Mouse (Mus musculus) heart, adult 11 months (tissue): ENCODE measurements around the gene Cpn1.
"Not testable (repeated sequence)": the region's sequence is repeated elsewhere in the genome, so short reads cannot be mapped to it uniquely, and the experiment has no call there.

ENCODE experiments used
- DNase-seq: peaks from one replicate; pipeline ENCODE4 v3.0.0; 2022

Gene Cpn1

GRCm38 (mm10) chr19:43980711-43981110, 5.6 kb downstream of the Cpn1 start:
- DNase-seq, result no peak

DNA sequence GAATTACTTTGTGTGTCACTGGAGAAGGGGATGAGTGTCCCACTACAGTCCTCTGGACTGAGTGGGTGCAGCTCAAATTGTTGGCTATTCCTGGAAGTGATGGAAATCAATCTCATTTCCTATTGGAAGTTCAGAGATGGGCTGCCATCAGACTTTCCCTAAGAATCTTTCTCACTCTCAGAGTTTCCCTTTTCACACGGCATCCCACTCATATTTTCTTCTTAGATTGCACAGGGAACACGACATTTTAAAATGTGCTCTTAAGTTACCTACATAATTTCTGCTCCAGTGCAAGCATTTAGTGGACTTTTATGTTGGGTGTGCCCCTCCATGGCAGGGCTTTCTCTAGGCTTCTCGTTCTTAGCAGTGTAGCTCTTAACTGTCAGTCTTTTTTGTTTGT, 8.6 kb downstream of the Cpn1 start:
- DNase-seq, result no peak

DNA sequence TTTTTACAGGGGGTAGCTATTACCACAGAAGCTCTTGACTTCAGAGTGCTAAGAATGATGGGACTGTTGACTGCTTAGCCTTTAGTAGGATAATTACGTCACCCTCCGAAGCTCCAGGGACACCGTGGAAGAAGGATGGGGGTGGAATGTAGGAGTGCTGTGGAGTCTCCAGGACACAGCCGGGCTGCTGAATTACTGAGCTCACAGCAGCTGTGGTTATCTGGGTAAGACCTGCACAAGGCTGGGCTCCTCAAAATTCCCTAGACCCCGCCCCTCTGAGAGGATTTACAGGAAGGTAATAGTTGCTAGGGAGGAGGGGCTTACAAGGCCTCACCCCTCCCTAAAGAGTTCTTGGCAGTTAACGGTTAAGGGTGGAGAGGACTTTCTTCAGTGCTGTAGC, 9.7 kb downstream of the Cpn1 start:
- DNase-seq, result peak; percentile 92

- DNase-seq, result no peak
Observed at GRCm38 (mm10) chr19:43974221-43974620, 12.1 kb downstream of the Cpn1 start.

- no peak for DNase-seq
Observed at GRCm38 (mm10) chr19:43973711-43974110, 12.6 kb downstream of the Cpn1 start.

- DNase-seq, result no peak
Observed at GRCm38 (mm10) chr19:43972129-43972528, 14.2 kb downstream of the Cpn1 start.

- DNase-seq, result no peak
Observed at GRCm38 (mm10) chr19:43968436-43969026, 17.8 kb downstream of the Cpn1 start.

- DNase-seq, result no peak
Observed at GRCm38 (mm10) chr19:43966481-43966880, 19.9 kb downstream of the Cpn1 start.

GRCm38 (mm10) chr19:43965496-43966085, 20.8 kb downstream of the Cpn1 start:
- no peak for DNase-seq

GRCm38 (mm10) chr19:43962795-43963194, 23.6 kb downstream of the Cpn1 start:
- no peak for DNase-seq

DNA sequence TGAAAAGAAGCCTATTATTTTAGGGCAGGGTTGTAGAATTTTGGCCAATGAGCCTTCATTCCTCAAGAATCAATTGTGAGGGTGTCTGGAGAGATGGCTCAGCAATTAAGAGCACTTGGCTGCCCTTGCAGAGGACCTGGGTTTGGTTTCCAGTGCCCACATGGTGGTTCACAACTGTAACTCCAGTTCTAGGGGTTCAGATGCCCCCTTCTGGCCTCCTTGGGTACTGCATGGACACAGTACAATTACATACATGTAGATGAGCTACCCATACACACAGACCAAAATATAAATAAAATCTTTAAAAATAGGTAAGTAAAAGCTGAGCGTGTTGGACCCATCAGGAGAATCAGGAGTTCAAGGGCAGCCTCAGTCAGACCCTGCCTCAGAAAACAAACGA, 25.2 kb downstream of the Cpn1 start:
- no peak for DNase-seq

- DNase-seq, result no peak
Observed at GRCm38 (mm10) chr19:43960014-43960413, 26.3 kb downstream of the Cpn1 start.

DNA sequence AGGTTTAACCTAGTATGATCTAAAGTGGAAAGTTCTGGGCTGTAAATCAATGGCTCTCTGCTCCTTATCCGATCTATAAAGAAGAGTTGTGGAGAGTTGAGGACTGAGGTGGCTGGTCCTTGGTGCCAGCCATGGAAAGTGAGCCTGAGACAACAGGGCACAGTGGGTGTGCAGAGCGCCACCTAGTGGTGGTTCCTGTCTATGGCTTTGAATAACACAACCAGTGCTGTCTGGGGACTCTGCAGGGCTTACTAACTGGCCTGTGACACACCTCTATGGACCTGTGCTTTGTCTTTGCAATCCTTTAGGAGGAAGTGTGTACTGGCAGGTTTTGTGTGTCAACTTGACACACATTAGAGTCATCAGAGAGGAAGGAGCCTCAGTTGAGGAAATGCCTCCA, 27.2 kb downstream of the Cpn1 start:
- peak; percentile 93 for DNase-seq

DNA sequence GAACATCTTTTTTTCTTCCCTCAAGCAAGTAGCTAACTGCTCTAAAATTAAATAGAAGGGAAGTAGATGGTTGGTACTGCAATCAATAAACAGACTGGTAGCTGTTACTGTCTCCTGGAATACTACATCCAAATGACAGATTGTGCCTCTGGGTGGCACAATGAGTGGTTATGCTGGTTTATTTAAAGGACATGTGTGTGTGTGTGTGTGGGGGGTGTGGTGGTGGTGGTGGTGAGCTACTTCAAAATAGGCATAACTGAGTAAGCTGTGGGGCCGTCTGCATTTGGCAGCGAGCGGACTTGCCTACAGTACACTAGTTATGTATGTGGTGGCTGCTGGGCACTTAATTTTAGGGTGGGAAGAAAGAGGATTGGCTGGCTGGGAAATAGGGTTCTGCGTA, 28.5 kb downstream of the Cpn1 start:
- DNase-seq, result no peak

GRCm38 (mm10) chr19:43957402-43957801, 29.0 kb downstream of the Cpn1 start:
- peak; percentile 96 for DNase-seq

DNA sequence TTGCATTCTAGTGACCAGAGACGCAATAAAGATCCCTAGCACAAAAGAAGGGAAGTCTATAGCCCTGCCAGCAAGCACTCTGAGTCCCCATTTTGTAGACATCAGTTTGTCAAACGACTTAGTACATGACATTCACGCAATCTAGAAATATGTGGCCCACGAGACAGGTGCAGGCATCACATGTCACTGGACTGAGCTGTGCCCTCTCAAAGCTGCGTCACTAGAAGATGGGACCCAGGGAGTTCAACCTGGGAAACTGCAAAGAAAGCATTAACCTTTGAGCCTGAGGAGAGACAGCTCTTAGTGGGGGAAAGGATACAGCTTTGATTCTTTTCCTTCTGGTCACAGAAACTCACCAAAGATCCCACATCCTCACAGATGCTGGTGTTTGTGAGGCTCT, 31.1 kb downstream of the Cpn1 start:
- DNase-seq, result no peak

DNA sequence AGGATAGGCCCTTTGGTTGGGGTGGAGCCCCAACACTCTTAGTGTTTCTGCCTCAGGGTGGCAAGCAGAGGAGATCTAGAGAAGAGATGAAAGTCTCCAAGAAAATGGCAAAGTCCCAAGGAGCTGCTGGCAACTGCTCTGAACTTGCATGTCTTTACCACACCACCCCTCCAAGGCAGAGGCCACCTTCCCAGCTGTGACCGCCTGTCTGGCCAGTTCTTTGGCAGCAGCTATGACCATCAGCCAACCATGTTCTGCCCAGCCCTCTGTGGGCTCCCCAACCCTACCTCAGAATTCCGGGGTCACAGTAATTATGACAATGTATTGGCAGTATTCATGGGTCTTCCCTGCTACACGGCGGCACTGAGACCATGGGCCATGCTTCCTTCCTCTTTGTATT, 31.5 kb downstream of the Cpn1 start:
- no peak for DNase-seq

DNA sequence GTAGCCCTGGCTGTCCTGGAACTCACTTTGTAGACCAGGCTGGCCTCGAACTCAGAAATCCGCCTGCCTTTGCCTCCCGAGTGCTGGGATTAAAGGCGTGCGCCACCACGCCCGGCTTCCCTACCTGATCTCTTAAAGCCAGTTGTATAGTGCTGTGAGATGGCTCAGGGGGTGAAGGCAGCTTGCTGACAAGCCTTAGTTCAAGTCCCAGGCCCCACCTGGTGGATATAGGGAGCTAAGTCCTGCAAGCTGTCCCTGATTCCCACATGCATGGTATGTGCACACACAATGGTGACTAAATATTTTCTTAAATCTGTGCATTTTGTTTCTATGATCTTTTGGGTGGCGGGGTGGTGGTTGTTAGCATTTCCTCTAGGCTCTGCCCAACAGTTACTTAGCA, 33.4 kb downstream of the Cpn1 start:
- not testable (repeated sequence) for DNase-seq

DNA sequence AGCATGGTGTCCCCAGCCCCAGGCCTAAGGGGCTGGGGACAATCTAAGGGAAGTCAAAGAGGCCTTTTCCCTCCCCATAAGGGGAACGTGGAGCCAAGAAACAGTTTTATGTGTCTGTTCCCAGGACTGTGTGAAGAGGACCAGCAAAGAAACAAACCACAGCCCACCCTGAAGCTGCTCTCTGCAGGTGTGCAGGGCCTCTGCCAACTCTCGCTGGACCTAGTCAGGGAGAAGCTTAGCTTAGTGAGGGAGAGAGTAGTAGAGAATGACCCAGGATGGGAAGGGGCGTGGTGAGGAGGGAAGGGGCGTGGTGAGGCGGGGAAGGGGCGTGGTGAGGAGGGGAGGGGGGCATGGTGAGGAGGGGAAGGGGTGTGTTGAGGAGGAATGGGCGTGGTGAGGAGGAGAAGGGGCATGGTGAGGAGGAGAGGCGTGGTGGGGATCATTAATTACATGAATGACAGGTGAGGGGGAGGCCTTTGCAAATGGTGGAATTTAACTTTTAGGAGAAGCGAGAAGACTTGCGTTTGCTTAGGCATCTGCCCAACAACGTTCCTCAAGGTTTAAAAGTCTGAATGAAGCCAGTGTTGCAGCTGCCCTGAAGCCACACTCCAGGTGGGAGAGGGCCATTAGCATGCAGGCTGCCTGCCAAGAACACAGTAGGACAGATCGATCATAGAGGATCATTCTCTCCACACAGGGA, 37.1 kb downstream of the Cpn1 start:
- no peak for DNase-seq

- no peak for DNase-seq
Observed at GRCm38 (mm10) chr19:43944566-43944965, 41.8 kb downstream of the Cpn1 start.

DNA sequence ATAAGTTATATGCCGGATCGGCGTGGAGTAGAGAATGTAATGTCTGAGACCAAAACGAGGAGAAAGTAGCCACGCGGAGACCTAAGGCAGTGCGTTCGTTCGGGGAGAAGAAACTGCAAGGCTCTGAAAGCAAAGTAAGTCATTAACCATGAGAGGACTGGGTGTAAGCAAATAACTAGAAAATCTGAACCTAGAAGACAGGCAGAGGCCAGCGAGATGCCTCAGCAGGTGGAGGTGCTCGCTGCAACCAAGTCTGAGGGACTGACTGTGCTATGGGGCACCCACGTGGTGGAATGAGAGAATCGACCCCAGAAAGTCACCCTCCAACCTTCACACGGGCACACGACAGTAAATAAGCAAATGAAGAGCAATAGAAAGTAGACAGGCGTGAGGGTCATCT, 43.3 kb downstream of the Cpn1 start:
- no peak for DNase-seq

DNA sequence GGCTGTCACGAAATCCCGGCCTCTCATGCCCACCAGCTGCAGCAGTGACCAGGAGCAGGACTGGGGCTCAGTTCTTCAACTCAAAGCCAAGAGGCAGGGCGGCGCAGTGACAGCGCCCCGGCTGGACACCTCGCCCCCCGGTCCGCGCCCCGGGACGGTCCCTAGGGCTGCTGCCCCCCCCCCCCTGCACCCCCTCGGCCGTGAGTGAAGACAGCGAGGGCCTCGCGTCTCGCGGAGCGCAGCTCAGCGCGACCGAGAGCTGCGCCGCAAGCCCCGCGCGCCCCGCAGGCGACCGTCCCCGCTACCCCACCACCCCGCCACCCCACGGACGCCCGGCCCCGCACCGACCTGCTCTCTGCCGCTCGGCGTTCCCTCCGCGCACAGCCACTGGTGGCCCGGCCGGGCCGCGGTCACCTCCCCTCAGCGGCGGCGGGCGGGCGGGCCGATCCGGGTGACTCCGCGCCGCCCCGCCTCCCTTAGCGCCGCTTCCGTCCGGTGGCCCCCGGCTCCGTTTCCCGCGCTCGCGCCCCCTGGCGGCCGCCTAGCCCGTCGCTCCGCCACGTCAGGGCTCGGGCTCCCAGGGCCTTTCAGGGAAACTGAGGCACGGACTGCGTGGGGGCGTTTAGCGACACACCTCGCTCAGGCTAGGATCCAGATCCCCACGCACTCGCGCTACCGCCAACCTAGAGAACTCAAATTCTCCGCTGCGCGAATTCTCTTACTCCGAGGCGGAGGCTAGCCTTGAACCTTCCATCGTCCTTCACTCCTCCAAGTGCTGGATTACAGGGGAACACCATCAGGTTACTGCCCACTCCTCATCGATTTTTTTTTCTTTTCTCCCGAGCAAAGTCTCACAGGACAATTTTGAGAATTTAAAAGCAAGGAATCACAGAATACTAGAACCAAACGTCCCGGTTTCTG, 46.3 kb downstream of the Cpn1 start, which contains the start of gene Dnmbp:
Gene Dnmbp, minus strand, starts transcription at position 423 of the 921 bp plus-strand sequence.
- peak; percentile 98 for DNase-seq

DNA sequence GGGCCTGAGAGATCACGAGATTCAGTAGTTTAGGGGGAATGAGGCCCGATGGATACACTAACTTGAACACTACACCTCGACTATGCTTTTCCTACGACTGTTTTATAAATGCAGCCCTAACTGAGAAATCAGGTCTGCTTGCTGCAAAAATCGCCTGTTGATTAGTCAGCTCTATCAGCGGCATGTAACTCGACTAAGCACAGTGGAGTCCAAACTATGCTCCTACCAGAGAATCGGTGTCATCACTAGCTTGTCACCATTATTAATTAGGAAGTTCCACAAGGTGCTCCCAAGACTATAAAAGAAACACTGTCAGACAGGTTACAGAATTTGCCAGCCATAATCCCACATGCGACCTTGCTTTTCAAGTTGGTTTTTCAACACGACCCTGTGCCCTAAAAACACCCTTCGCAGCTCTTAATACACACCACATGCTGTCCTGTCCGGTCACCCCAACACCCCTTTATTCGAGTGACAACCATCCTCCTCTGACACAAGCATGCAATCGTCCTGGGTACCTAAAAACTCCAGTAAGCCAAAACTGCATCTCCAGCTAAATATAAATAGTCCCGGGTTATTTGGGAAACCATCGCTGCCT, 47.1 kb downstream of the Cpn1 start:
- DNase-seq, result no peak
